Mouse (Mus musculus) liver, postnatal 0 days (tissue): Measurements from ENCODE around the gene Aox4.

Source experiments
- CTCF ChIP-seq: sonication (generic); IDR thresholded peaks from 2 replicates; pipeline ENCODE4 v1.5.1; 2016; ENCODE audit warnings: antibody characterized with exemption, low read depth
- EP300 ChIP-seq: IDR thresholded peaks from 2 replicates; pipeline ENCODE4 v1.6.1; 2016; ENCODE audit warnings: antibody characterized with exemption, low read depth, mild to moderate bottlenecking

- TF ChIP-seq CTCF (no peak), EP300 (no peak)
Measured at GRCm38 (mm10) chr1:58278513-58278912, 68.3 kb downstream of the Aox4 start.
